Mouse (Mus musculus) brain, embryonic 14.5 days (tissue): ENCODE data around the gene Camta1.

ENCODE experiments used
- CTCF ChIP-seq: fragments of 200-500 bp; IDR thresholded peaks from 2 replicates; pipeline ENCODE4 v1.5.1; 2012; ENCODE audit warnings: inconsistent platforms, mild to moderate bottlenecking, moderate library complexity, borderline replicate concordance; ENCODE audit not compliant: insufficient read depth, insufficient read length; ENCODE audit errors: extremely low read depth
- POLR2A ChIP-seq: fragments of 200-500 bp; IDR thresholded peaks from 2 replicates; pipeline ENCODE4 v1.6.1; 2012; ENCODE audit warnings: mild to moderate bottlenecking, inconsistent platforms, borderline replicate concordance; ENCODE audit not compliant: poor library complexity, insufficient read depth, insufficient read length, severe bottlenecking; ENCODE audit errors: extremely low read depth

GRCm38 (mm10) chr4:151656427-151656826, 205.2 kb downstream of the Camta1 start:
- TF ChIP-seq POLR2A, result no peak
- TF ChIP-seq CTCF, result no peak
